8 mouse cellular contexts compared by ENCODE assay signal in genomic region chr12:83487476-83487991, GRCm38 (mm10). TPM values are rescaled to one million over a fixed set of nuclear protein-coding genes. Genes with fewer than 3 reads are reported as not detected.
DNase-seq lines count a peak whose midpoint lies in the region; ATAC-seq and TF ChIP-seq lines count a peak whose summit lies in the region.

Gene Dpf3 (minus strand): TSS chr12:83487716.

- peak; percentile 94 for DNase-seq in ES-E14 (ENCODE audit: low read depth, low spot score)
- peak; percentile 99 for DNase-seq in cerebellum, adult 11-12 months
- DNase-seq in heart, postnatal 36 days, result peak; percentile 99 to 100
- peak; percentile 96 to 97 for DNase-seq in layer of hippocampus, adult 2 months (ENCODE audit: low spot score in 2 of 2)
- DNase-seq in lung, embryonic 14.5 days, result peak; percentile 98
- DNase-seq in thymus, adult 2 months, result peak; percentile 89

- no peaks in the 10 kb centered on the region for H3K9me3 ChIP-seq in ES-E14 (ENCODE audit: control insufficient read depth, insufficient read depth, low read depth, low read length)
- no peaks in the 10 kb centered on the region for H3K9me3 ChIP-seq in forebrain, embryonic 15.5 days
- H3K9me3 ChIP-seq in lung, embryonic 14.5 days (ENCODE audit: low read depth, low read length), result peaks cover 7% of the 10 kb centered on the region; the same call in 1 of the 2 replicates

- no peak for TF ChIP-seq POLR2A in olfactory bulb, adult 2 months (IDR thresholded peaks at IDR 0.05; ENCODE audit: insufficient read depth, low read depth, low read length)
- TF ChIP-seq POLR2A in thymus, adult 2 months (IDR thresholded peaks at IDR 0.05; ENCODE audit: control insufficient read depth, extremely low read depth, insufficient read depth, low read length, poor library complexity), result no peak

- H3K4me3 ChIP-seq in ES-E14 (ENCODE audit: insufficient read depth in 1 of 2, low read depth in 1 of 2, low read length in 2 of 2, poor library complexity in 1 of 2, severe bottlenecking in 1 of 2), result peak within 1 kb of the TSS; percentile 55 to 71
- peak within 1 kb of the TSS; percentile 60 for H3K4me3 ChIP-seq in forebrain, embryonic 15.5 days
- H3K4me3 ChIP-seq in layer of hippocampus, adult 2 months, result peak within 1 kb of the TSS; percentile 69
- H3K4me3 ChIP-seq in lung, embryonic 14.5 days (ENCODE audit: low read depth, low read length), result peak within 1 kb of the TSS; percentile 64
- H3K4me3 ChIP-seq in olfactory bulb, adult 2 months (ENCODE audit: insufficient read depth, low read depth, low read length), result peak within 1 kb of the TSS; percentile 73
- peak within 1 kb of the TSS; percentile 57 for H3K4me3 ChIP-seq in thymus, adult 2 months (ENCODE audit: control insufficient read depth, insufficient read depth, low read length)

- in situ Hi-C loops in ES-E14 (cut with MboI; ENCODE audit: low sequenced_read_pairs in 2 of 2, unreplicated experiment in 2 of 2), result no loop called here

- intact Hi-C loops in heart, postnatal 36 days (cut with DNase I), result loop anchor here (2.0 to 5.0 kb wide), 2 partner anchors 75 to 120 kb away; no protein-coding TSS in a partner anchor

- TF ChIP-seq CTCF in layer of hippocampus, adult 2 months (conservative IDR thresholded peaks at IDR 0.05), result no peak
- no peak for TF ChIP-seq CTCF in lung, embryonic 14.5 days (IDR thresholded peaks at IDR 0.05; ENCODE audit: low read depth)
- TF ChIP-seq CTCF in olfactory bulb, adult 2 months (IDR thresholded peaks at IDR 0.05; ENCODE audit: insufficient read depth, low read depth, low read length), result no peak
- TF ChIP-seq CTCF in thymus, adult 2 months (IDR thresholded peaks at IDR 0.05; ENCODE audit: borderline replicate concordance, control insufficient read depth, extremely low read depth, insufficient read depth, low read length, poor library complexity), result 0 out of 2 replicates have a peak, but pooled peaks have one; percentile 26

- no peaks in the 10 kb centered on the region; a peak in 1 of 4 replicates for H3K4me1 ChIP-seq in ES-E14 (ENCODE audit: control insufficient read depth in 2 of 2, insufficient read depth in 2 of 2, low read length in 2 of 2, poor library complexity in 1 of 2)
- peaks cover 29% of the 10 kb centered on the region for H3K4me1 ChIP-seq in forebrain, embryonic 15.5 days
- H3K4me1 ChIP-seq in lung, embryonic 14.5 days (ENCODE audit: insufficient read depth), result 0 out of 2 replicates have a peak, but pooled peaks cover 3% of the 10 kb centered on the region
- H3K4me1 ChIP-seq in olfactory bulb, adult 2 months (ENCODE audit: control insufficient read depth, insufficient read depth, low read length), result peaks cover 6% of the 10 kb centered on the region; the same call in 1 of the 2 replicates
- peaks cover 20% of the 10 kb centered on the region for H3K4me1 ChIP-seq in thymus, adult 2 months (replicated peaks; ENCODE audit: control insufficient read depth, insufficient read depth, low read length)

- ATAC-seq in forebrain, embryonic 15.5 days (replicated peaks), result peak; percentile 92
- peak; percentile 98 for ATAC-seq in lung, embryonic 14.5 days (ENCODE audit: insufficient read depth)

- H3K9ac ChIP-seq in ES-E14 (ENCODE audit: insufficient read depth, low read depth, low read length, poor library complexity, severe bottlenecking), result peak within 1 kb of the TSS; percentile 25; the same call in 1 of the 2 replicates
- peak within 1 kb of the TSS; percentile 60 for H3K9ac ChIP-seq in forebrain, embryonic 15.5 days (replicated peaks)
- peak within 1 kb of the TSS; percentile 58 for H3K9ac ChIP-seq in lung, embryonic 14.5 days

- H3K36me3 ChIP-seq in ES-E14 (ENCODE audit: control insufficient read depth, insufficient read depth, low read length, poor library complexity, severe bottlenecking), result no peaks in the 10 kb centered on the region
- H3K36me3 ChIP-seq in forebrain, embryonic 15.5 days, result no peaks in the 10 kb centered on the region
- H3K36me3 ChIP-seq in lung, embryonic 14.5 days (ENCODE audit: insufficient read depth), result no peaks in the 10 kb centered on the region
- H3K36me3 ChIP-seq in thymus, adult 2 months (ENCODE audit: control insufficient read depth, insufficient read depth, low read length), result no peaks in the 10 kb centered on the region

- peak within 1 kb of the TSS; percentile 94 for H3K4me2 ChIP-seq in forebrain, embryonic 15.5 days (replicated peaks)
- peak within 1 kb of the TSS; percentile 99 for H3K4me2 ChIP-seq in lung, embryonic 14.5 days

- H3K27ac ChIP-seq in ES-E14 (ENCODE audit: insufficient read depth, low read depth, low read length, poor library complexity, severe bottlenecking), result no peak within 1 kb of the TSS
- peak within 1 kb of the TSS; percentile 79 for H3K27ac ChIP-seq in forebrain, embryonic 15.5 days (replicated peaks)
- peak within 1 kb of the TSS; percentile 92 for H3K27ac ChIP-seq in layer of hippocampus, adult 2 months
- peak within 1 kb of the TSS; percentile 52; the same call in 1 of the 2 replicates for H3K27ac ChIP-seq in lung, embryonic 14.5 days (ENCODE audit: low read depth)
- H3K27ac ChIP-seq in olfactory bulb, adult 2 months (ENCODE audit: insufficient read depth, low read depth, low read length), result peak within 1 kb of the TSS; percentile 73
- no peak within 1 kb of the TSS for H3K27ac ChIP-seq in thymus, adult 2 months (ENCODE audit: control insufficient read depth, insufficient read depth, low read length)

- WGBS in forebrain, embryonic 15.5 days, result 0% methylated on average over 31 of the region's 31 CpGs
- WGBS in lung, embryonic 14.5 days, result under 1% methylated on average over 31 of the region's 31 CpGs
- under 1% methylated on average over 31 of the region's 31 CpGs for WGBS in olfactory bulb, adult 2 months
- under 1% methylated on average over 31 of the region's 31 CpGs for WGBS in thymus, adult 2 months

- H3K27me3 ChIP-seq in forebrain, embryonic 15.5 days, result no peaks in the 10 kb centered on the region; the same call in none of the 2 replicates
- H3K27me3 ChIP-seq in lung, embryonic 14.5 days (ENCODE audit: insufficient read depth, low read length), result peaks cover 33% of the 10 kb centered on the region
- H3K27me3 ChIP-seq in thymus, adult 2 months (ENCODE audit: control insufficient read depth, insufficient read depth, low read length), result peaks cover 32% of the 10 kb centered on the region

TF ChIP-seq in ES-E14, 5 proteins besides CTCF, POLR2A, EP300 and RAD21:
- TF ChIP-seq ZC3H11A (IDR thresholded peaks at IDR 0.05; ENCODE audit: borderline replicate concordance, low read depth, low read length) (no peak), MAFK (IDR thresholded peaks at IDR 0.05; ENCODE audit: insufficient read depth, low read depth, low read length) (no peak), HCFC1 (IDR thresholded peaks at IDR 0.05; ENCODE audit: borderline replicate concordance, insufficient read depth, low read length) (no peak)

RNA-seq across cellular contexts. Expression of gene Dpf3, which starts in this region (rescaled TPM):
- total RNA-seq in ES-E14 (2012; rRNA removed), result 1.1 and 1.4 TPM in 2 replicates
- polyA plus RNA-seq in forebrain, embryonic 15.5 days (2015; fragmentation: Nextera tagmentation; extraction: Ambion mirVana), result 9.8 and 11.2 TPM in 2 replicates
- total RNA-seq in heart, postnatal 36 days (2021), result 10 to 100 TPM; 16.3 to 22.3 TPM
- total RNA-seq in layer of hippocampus, adult 2 months (2021), result 10 to 100 TPM; 27.4 to 29.4 TPM
- 3.1 and 3.9 TPM in 2 replicates for polyA plus RNA-seq in lung, embryonic 14.5 days (2014; fragmentation: Nextera tagmentation; extraction: Ambion mirVana)
- polyA plus RNA-seq in olfactory bulb, adult 2 months (2012; ENCODE audit: insufficient read depth, insufficient read length, low replicate concordance, missing spikeins), result not detected in 2 replicates
- 0.27 and 0.65 TPM in 2 replicates for polyA plus RNA-seq in thymus, adult 2 months (2012; rRNA removed)

Comparison
In these comparisons a context has a peak if more than half of its experiments do, and no peak if none do; other contexts are left out.
1. Peak in DNase-seq and H3K4me3 ChIP-seq in thymus, adult 2 months; RNA of the gene not detected or under 1 TPM.
2. H3K27ac ChIP-seq: peak in forebrain, embryonic 15.5 days (single experiment), layer of hippocampus, adult 2 months (single experiment), lung, embryonic 14.5 days (single experiment) and olfactory bulb, adult 2 months (single experiment); none in ES-E14 (single experiment) and thymus, adult 2 months (single experiment).
3. Peak in every context shown above with its lines, with median percentiles within 50 percentile points of each other: DNase-seq, H3K4me3 ChIP-seq and H3K9ac ChIP-seq.